Mouse (Mus musculus) natural killer cell, adult 2 months (primary cell): ENCODE data around the gene Mmp2.

Source experiments
- DNase-seq, 2 experiments: peaks; one replicate each; pipeline ENCODE4 v3.0.0; 2022; ENCODE audit warnings: low spot score in 2 of 2

Gene Mmp2

GRCm38 (mm10) chr8:92895053-92895452 lies 68.0 kb downstream of the Mmp2 start:
- no peak for DNase-seq

GRCm38 (mm10) chr8:92896056-92896455 lies 69.0 kb downstream of the Mmp2 start:
- no peak for DNase-seq

GRCm38 (mm10) chr8:92896611-92897010 lies 69.5 kb downstream of the Mmp2 start:
- no peak for DNase-seq

GRCm38 (mm10) chr8:92897794-92898193 lies 70.7 kb downstream of the Mmp2 start:
- no peak for DNase-seq

GRCm38 (mm10) chr8:92899590-92899989 lies 72.5 kb downstream of the Mmp2 start:
- no peak for DNase-seq

- no peak for DNase-seq
These were observed 74.0 kb downstream of the Mmp2 start, which contains the start of gene Capns2 for GRCm38 (mm10) chr8:92901107-92901506. Gene Capns2 (plus strand): TSS chr8:92901407.

GRCm38 (mm10) chr8:92902981-92903380 lies 75.9 kb downstream of the Mmp2 start:
- no peak for DNase-seq
